Mouse (Mus musculus): Measurements from ENCODE around the gene Ints6. TPM values are rescaled to one million over a fixed set of nuclear protein-coding genes. Genes with fewer than 3 reads are reported as not detected.

Ints6 gene
- polyA plus RNA-seq, 1 experiment from 2014 or later, result 31.8 TPM

GRCm38 (mm10) chr14:62724560-62724959, 36.4 kb downstream of the Ints6 start:
- ATAC-seq (replicated peaks; ENCODE audit: low FRiP score, low TSS enrichment, low read depth), result no peak

GRCm38 (mm10) chr14:62721625-62722024, 39.3 kb downstream of the Ints6 start:
- H3K9ac ChIP-seq (ENCODE audit: low read length), result no peak overlapping the region
- peaks cover 6% of the 10 kb centered on the region; the same call in 1 of the 2 replicates for H3K4me1 ChIP-seq (replicated peaks; ENCODE audit: control insufficient read depth, insufficient read depth, low read length)
- no peaks in the 10 kb centered on the region for H3K9me3 ChIP-seq (ENCODE audit: control insufficient read depth, low read length)
- WGBS, result 64% methylated on average over 1 of the region's 1 CpGs
- ATAC-seq (replicated peaks; ENCODE audit: low FRiP score, low TSS enrichment, low read depth) (no peak), DNase-seq (ENCODE audit: low spot score) (no peak)
- no peak overlapping the region for H3K4me3 ChIP-seq (ENCODE audit: low read depth, low read length)
- H3K36me3 ChIP-seq (ENCODE audit: control insufficient read depth, insufficient read depth, low read length), result 0 out of 2 replicates have a peak, but pooled peaks cover 3% of the 10 kb centered on the region
- no peaks in the 10 kb centered on the region for H3K27me3 ChIP-seq (replicated peaks; ENCODE audit: control insufficient read depth, insufficient read depth, low read length)
- H3K27ac ChIP-seq (ENCODE audit: low read depth), result no peak overlapping the region
- no peak overlapping the region for H3K4me2 ChIP-seq (ENCODE audit: low read length)

More at GRCm38 (mm10) chr14:62724560-62724959, 36.4 kb downstream of the Ints6 start:
- no peaks in the 10 kb centered on the region for H3K27me3 ChIP-seq (replicated peaks; ENCODE audit: control insufficient read depth, insufficient read depth, low read length)
- no peak overlapping the region for H3K4me3 ChIP-seq (ENCODE audit: low read depth, low read length)
- H3K9ac ChIP-seq (ENCODE audit: low read length), result no peak overlapping the region
- H3K9me3 ChIP-seq (ENCODE audit: control insufficient read depth, low read length), result no peaks in the 10 kb centered on the region
- no peak overlapping the region for H3K4me2 ChIP-seq (ENCODE audit: low read length)
- no peak overlapping the region for H3K27ac ChIP-seq (ENCODE audit: low read depth)
- peaks cover 6% of the 10 kb centered on the region; the same call in 1 of the 2 replicates for H3K4me1 ChIP-seq (replicated peaks; ENCODE audit: control insufficient read depth, insufficient read depth, low read length)
- no peak for DNase-seq (ENCODE audit: low spot score)
- 0 out of 2 replicates have a peak, but pooled peaks cover 3% of the 10 kb centered on the region for H3K36me3 ChIP-seq (ENCODE audit: control insufficient read depth, insufficient read depth, low read length)

GRCm38 (mm10) chr14:62718161-62718560, 42.8 kb downstream of the Ints6 start:
- H3K9me3 ChIP-seq (ENCODE audit: control insufficient read depth, low read length), result no peaks in the 10 kb centered on the region

GRCm38 (mm10) chr14:62673646-62674045, 87.3 kb downstream of the Ints6 start:
- no peak for ATAC-seq (replicated peaks; ENCODE audit: low FRiP score, low TSS enrichment, low read depth)
- 91% methylated on average over 3 of the region's 3 CpGs for WGBS
- H3K4me3 ChIP-seq (ENCODE audit: low read depth, low read length), result no peak overlapping the region

More at GRCm38 (mm10) chr14:62718161-62718560, 42.8 kb downstream of the Ints6 start:
- no peak for DNase-seq (ENCODE audit: low spot score)
- no peak overlapping the region for H3K4me2 ChIP-seq (ENCODE audit: low read length)
- peaks cover 6% of the 10 kb centered on the region; the same call in 1 of the 2 replicates for H3K4me1 ChIP-seq (replicated peaks; ENCODE audit: control insufficient read depth, insufficient read depth, low read length)
- no peak overlapping the region for H3K9ac ChIP-seq (ENCODE audit: low read length)
- no peak overlapping the region for H3K27ac ChIP-seq (ENCODE audit: low read depth)
- H3K36me3 ChIP-seq (ENCODE audit: control insufficient read depth, insufficient read depth, low read length), result peaks cover 33% of the 10 kb centered on the region
- H3K27me3 ChIP-seq (replicated peaks; ENCODE audit: control insufficient read depth, insufficient read depth, low read length), result no peaks in the 10 kb centered on the region
- 80% methylated on average over 2 of the region's 2 CpGs for WGBS
- H3K4me3 ChIP-seq (ENCODE audit: low read depth, low read length), result no peak overlapping the region
- no peak for ATAC-seq (replicated peaks; ENCODE audit: low FRiP score, low TSS enrichment, low read depth)

GRCm38 (mm10) chr14:62664976-62665673, 95.8 kb downstream of the Ints6 start:
- no peak overlapping the region for H3K27ac ChIP-seq (ENCODE audit: low read depth)
- WGBS, result 52% methylated on average over 9 of the region's 9 CpGs
- H3K4me3 ChIP-seq (ENCODE audit: low read depth, low read length), result no peak overlapping the region
- no peaks in the 10 kb centered on the region for H3K9me3 ChIP-seq (ENCODE audit: control insufficient read depth, low read length)
- no peaks in the 10 kb centered on the region for H3K27me3 ChIP-seq (replicated peaks; ENCODE audit: control insufficient read depth, insufficient read depth, low read length)
- DNase-seq (ENCODE audit: low spot score), result no peak
- no peaks in the 10 kb centered on the region for H3K4me1 ChIP-seq (replicated peaks; ENCODE audit: control insufficient read depth, insufficient read depth, low read length)
- no peak overlapping the region for H3K9ac ChIP-seq (ENCODE audit: low read length)
- H3K4me2 ChIP-seq (ENCODE audit: low read length), result no peak overlapping the region
- no peak for ATAC-seq (replicated peaks; ENCODE audit: low FRiP score, low TSS enrichment, low read depth)
- H3K36me3 ChIP-seq (ENCODE audit: control insufficient read depth, insufficient read depth, low read length), result no peaks in the 10 kb centered on the region

More at GRCm38 (mm10) chr14:62673646-62674045, 87.3 kb downstream of the Ints6 start:
- H3K9me3 ChIP-seq (ENCODE audit: control insufficient read depth, low read length), result no peaks in the 10 kb centered on the region
- H3K9ac ChIP-seq (ENCODE audit: low read length), result no peak overlapping the region
- H3K27ac ChIP-seq (ENCODE audit: low read depth), result no peak overlapping the region
- H3K36me3 ChIP-seq (ENCODE audit: control insufficient read depth, insufficient read depth, low read length), result no peaks in the 10 kb centered on the region
- no peak for DNase-seq (ENCODE audit: low spot score)
- no peaks in the 10 kb centered on the region for H3K4me1 ChIP-seq (replicated peaks; ENCODE audit: control insufficient read depth, insufficient read depth, low read length)
- H3K27me3 ChIP-seq (replicated peaks; ENCODE audit: control insufficient read depth, insufficient read depth, low read length), result no peaks in the 10 kb centered on the region
- no peak overlapping the region for H3K4me2 ChIP-seq (ENCODE audit: low read length)

DNA sequence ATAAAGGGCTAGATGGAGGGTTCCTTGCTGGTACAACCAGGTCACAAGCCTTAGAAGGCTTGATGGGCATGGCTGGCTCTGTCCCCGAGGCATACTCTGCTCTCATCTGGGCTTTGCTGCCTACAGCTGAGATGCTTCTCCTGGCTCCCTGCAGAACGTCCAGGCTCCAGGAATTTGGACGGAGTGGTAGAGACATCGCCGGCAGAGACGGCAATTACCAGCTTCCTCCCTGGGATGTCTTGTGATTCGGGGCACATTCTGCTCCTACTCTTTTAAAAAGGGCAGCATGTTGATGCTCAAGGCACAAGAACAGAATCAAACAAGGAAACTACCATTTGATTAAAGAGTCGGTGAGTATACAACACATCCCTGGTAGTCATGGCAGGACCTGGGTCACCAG, 97.6 kb downstream of the Ints6 start, which contains the start of gene Serpine3:
Gene Serpine3, plus strand, starts transcription at position 301 of the 400 bp plus-strand sequence.
- H3K27me3 ChIP-seq (replicated peaks; ENCODE audit: control insufficient read depth, insufficient read depth, low read length), result no peaks in the 10 kb centered on the region
- WGBS, result 75% methylated on average over 8 of the region's 8 CpGs
- no peaks in the 10 kb centered on the region for H3K4me1 ChIP-seq (replicated peaks; ENCODE audit: control insufficient read depth, insufficient read depth, low read length)
- H3K9me3 ChIP-seq (ENCODE audit: control insufficient read depth, low read length), result no peaks in the 10 kb centered on the region
- H3K27ac ChIP-seq (ENCODE audit: low read depth), result no peak within 1 kb of the TSS
- H3K4me2 ChIP-seq (ENCODE audit: low read length), result no peak within 1 kb of the TSS
- H3K36me3 ChIP-seq (ENCODE audit: control insufficient read depth, insufficient read depth, low read length), result no peaks in the 10 kb centered on the region
- no peak within 1 kb of the TSS for H3K9ac ChIP-seq (ENCODE audit: low read length)
- ATAC-seq (replicated peaks; ENCODE audit: low FRiP score, low TSS enrichment, low read depth) (no peak), DNase-seq (ENCODE audit: low spot score) (no peak)
- no peak within 1 kb of the TSS for H3K4me3 ChIP-seq (ENCODE audit: low read depth, low read length)

- no peak overlapping the region for H3K4me3 ChIP-seq (ENCODE audit: low read depth, low read length)
- no peaks in the 10 kb centered on the region for H3K4me1 ChIP-seq (replicated peaks; ENCODE audit: control insufficient read depth, insufficient read depth, low read length)
- DNase-seq (ENCODE audit: low spot score) (no peak), ATAC-seq (replicated peaks; ENCODE audit: low FRiP score, low TSS enrichment, low read depth) (no peak)
- H3K9ac ChIP-seq (ENCODE audit: low read length), result no peak overlapping the region
- H3K9me3 ChIP-seq (ENCODE audit: control insufficient read depth, low read length), result no peaks in the 10 kb centered on the region
- H3K36me3 ChIP-seq (ENCODE audit: control insufficient read depth, insufficient read depth, low read length), result no peaks in the 10 kb centered on the region
- H3K27me3 ChIP-seq (replicated peaks; ENCODE audit: control insufficient read depth, insufficient read depth, low read length), result no peaks in the 10 kb centered on the region
- no peak overlapping the region for H3K27ac ChIP-seq (ENCODE audit: low read depth)
- H3K4me2 ChIP-seq (ENCODE audit: low read length), result no peak overlapping the region
- WGBS, result 53% methylated on average over 6 of the region's 6 CpGs
These were observed 98.6 kb downstream of the Ints6 start for GRCm38 (mm10) chr14:62662381-62662780.

- Histone ChIP-seq H3K36me3 (ENCODE audit: control insufficient read depth, insufficient read depth, low read length) (no peaks in the 10 kb centered on the region), H3K4me1 (replicated peaks; ENCODE audit: control insufficient read depth, insufficient read depth, low read length) (no peaks in the 10 kb centered on the region), H3K9ac (ENCODE audit: low read length) (no peak overlapping the region), H3K27me3 (replicated peaks; ENCODE audit: control insufficient read depth, insufficient read depth, low read length) (no peaks in the 10 kb centered on the region), H3K4me3 (ENCODE audit: low read depth, low read length) (no peak overlapping the region), H3K9me3 (ENCODE audit: control insufficient read depth, low read length) (no peaks in the 10 kb centered on the region), H3K27ac (ENCODE audit: low read depth) (no peak overlapping the region), H3K4me2 (ENCODE audit: low read length) (no peak overlapping the region)
- ATAC-seq (replicated peaks; ENCODE audit: low FRiP score, low TSS enrichment, low read depth) (no peak), DNase-seq (ENCODE audit: low spot score) (no peak)
- 71% methylated on average over 3 of the region's 3 CpGs for WGBS
These were observed 103.5 kb downstream of the Ints6 start for GRCm38 (mm10) chr14:62657469-62657868.

GRCm38 (mm10) chr14:62655996-62656395, 105.0 kb downstream of the Ints6 start:
- H3K4me2 ChIP-seq (ENCODE audit: low read length), result no peak overlapping the region
- no peaks in the 10 kb centered on the region for H3K27me3 ChIP-seq (replicated peaks; ENCODE audit: control insufficient read depth, insufficient read depth, low read length)
- no peaks in the 10 kb centered on the region for H3K9me3 ChIP-seq (ENCODE audit: control insufficient read depth, low read length)
- H3K4me1 ChIP-seq (replicated peaks; ENCODE audit: control insufficient read depth, insufficient read depth, low read length), result no peaks in the 10 kb centered on the region
- no peak overlapping the region for H3K4me3 ChIP-seq (ENCODE audit: low read depth, low read length)
- 87% methylated on average over 7 of the region's 7 CpGs for WGBS
- no peaks in the 10 kb centered on the region for H3K36me3 ChIP-seq (ENCODE audit: control insufficient read depth, insufficient read depth, low read length)
- no peak overlapping the region for H3K9ac ChIP-seq (ENCODE audit: low read length)
- no peak for ATAC-seq (replicated peaks; ENCODE audit: low FRiP score, low TSS enrichment, low read depth)
- no peak overlapping the region for H3K27ac ChIP-seq (ENCODE audit: low read depth)
- no peak for DNase-seq (ENCODE audit: low spot score)
